Mouse (Mus musculus) CD4-positive, CD25-positive, alpha-beta regulatory T cell (primary cell): ENCODE data around the gene Gm20517. TPM values are rescaled to one million over a fixed set of nuclear protein-coding genes. Genes with fewer than 3 reads are reported as not detected.

Source experiments
- polyA plus RNA-seq: library from polyadenylated mRNA; unstranded; fragments of 100-300 nt; shearing (Covaris generic); gene quantifications from one replicate; pipeline ENCODE4 v1.2.1, GENCODE M21; 2017

Gm20517 gene
- 1.8 TPM for polyA plus RNA-seq

GRCm38 (mm10) chr17:47610849-47611660 lies at the start of gene Gm20517, which contains the start of the genes Bysl and Med20:
TSS of gene Gm20517 (plus strand) at chr17:47611589.
TSS of gene Bysl (minus strand) at chr17:47611492.
TSS of gene Med20 (plus strand) at chr17:47611582.

GRCm38 (mm10) chr17:47630678-47631065 lies 19.3 kb downstream of the Gm20517 start, which contains the start of gene Usp49:
TSS of gene Usp49 (plus strand) at chr17:47630690.

GRCm38 (mm10) chr17:47688344-47688607 lies 76.9 kb downstream of the Gm20517 start, which contains the start of gene Tomm6:
TSS of gene Tomm6 (minus strand) at chr17:47688386.

GRCm38 (mm10) chr17:47688608-47689575 lies 77.5 kb downstream of the Gm20517 start, which contains the start of gene Frs3:
TSS of gene Frs3 (plus strand) at chr17:47689030.

GRCm38 (mm10) chr17:47694442-47694502 lies 82.9 kb downstream of the Gm20517 start, which contains the start of gene Gm21981:
TSS of gene Gm21981 (minus strand) at chr17:47694455.

GRCm38 (mm10) chr17:47694503-47695336 lies 83.3 kb downstream of the Gm20517 start, which contains the start of gene Prickle4:
TSS of gene Prickle4 (minus strand) at chr17:47694736.

GRCm38 (mm10) chr17:47726566-47726965 lies 115.2 kb downstream of the Gm20517 start, which contains the start of gene Pgc:
TSS of gene Pgc (plus strand) at chr17:47726842.

Other genes starting within 250 kb of the Gm20517 start
- 48.4 TPM for gene Mrps10, start 242.7 kb upstream of the Gm20517 start, polyA plus RNA-seq
- gene Guca1b, start 226.2 kb upstream of the Gm20517 start, polyA plus RNA-seq: 2.7 TPM
- not detected for gene Guca1a, start 211.0 kb upstream of the Gm20517 start, polyA plus RNA-seq
- gene AI661453, start 175.0 kb upstream of the Gm20517 start, polyA plus RNA-seq: not detected
- gene 1700001C19Rik, start 174.2 kb upstream of the Gm20517 start, polyA plus RNA-seq: not detected
- gene Taf8, start 109.3 kb upstream of the Gm20517 start, polyA plus RNA-seq: 58.7 TPM
- gene Ccnd3, start 106.5 kb upstream of the Gm20517 start, polyA plus RNA-seq: 275 TPM
- gene Bysl, start 97 bp upstream of the Gm20517 start, polyA plus RNA-seq: 18.1 TPM
- gene Med20, start within 50 bp of the Gm20517 start, polyA plus RNA-seq: 38.1 TPM
- 2.1 TPM for gene Usp49, start 19.1 kb downstream of the Gm20517 start, polyA plus RNA-seq
- 265 TPM for gene Tomm6, start 76.8 kb downstream of the Gm20517 start, polyA plus RNA-seq
- 1.2 TPM for gene Frs3, start 77.4 kb downstream of the Gm20517 start, polyA plus RNA-seq
- gene Gm21981, start 82.9 kb downstream of the Gm20517 start, polyA plus RNA-seq: not detected
- gene Prickle4, start 83.1 kb downstream of the Gm20517 start, polyA plus RNA-seq: not detected
- gene Pgc, start 115.3 kb downstream of the Gm20517 start, polyA plus RNA-seq: not detected
- gene Tfeb, start 125.4 kb downstream of the Gm20517 start, polyA plus RNA-seq: 37.0 TPM
- gene Mdfi, start 223.1 kb downstream of the Gm20517 start, polyA plus RNA-seq: not detected